Mouse (Mus musculus) spleen, adult 18-20 months (tissue): ENCODE measurements around the gene Trpm2.

Experiments used
- DNase-seq, 2 experiments: peaks; one replicate each; pipeline ENCODE4 v3.0.0; 2022; ENCODE audit warnings: mixed read lengths in 2 of 2

Trpm2 gene

DNA sequence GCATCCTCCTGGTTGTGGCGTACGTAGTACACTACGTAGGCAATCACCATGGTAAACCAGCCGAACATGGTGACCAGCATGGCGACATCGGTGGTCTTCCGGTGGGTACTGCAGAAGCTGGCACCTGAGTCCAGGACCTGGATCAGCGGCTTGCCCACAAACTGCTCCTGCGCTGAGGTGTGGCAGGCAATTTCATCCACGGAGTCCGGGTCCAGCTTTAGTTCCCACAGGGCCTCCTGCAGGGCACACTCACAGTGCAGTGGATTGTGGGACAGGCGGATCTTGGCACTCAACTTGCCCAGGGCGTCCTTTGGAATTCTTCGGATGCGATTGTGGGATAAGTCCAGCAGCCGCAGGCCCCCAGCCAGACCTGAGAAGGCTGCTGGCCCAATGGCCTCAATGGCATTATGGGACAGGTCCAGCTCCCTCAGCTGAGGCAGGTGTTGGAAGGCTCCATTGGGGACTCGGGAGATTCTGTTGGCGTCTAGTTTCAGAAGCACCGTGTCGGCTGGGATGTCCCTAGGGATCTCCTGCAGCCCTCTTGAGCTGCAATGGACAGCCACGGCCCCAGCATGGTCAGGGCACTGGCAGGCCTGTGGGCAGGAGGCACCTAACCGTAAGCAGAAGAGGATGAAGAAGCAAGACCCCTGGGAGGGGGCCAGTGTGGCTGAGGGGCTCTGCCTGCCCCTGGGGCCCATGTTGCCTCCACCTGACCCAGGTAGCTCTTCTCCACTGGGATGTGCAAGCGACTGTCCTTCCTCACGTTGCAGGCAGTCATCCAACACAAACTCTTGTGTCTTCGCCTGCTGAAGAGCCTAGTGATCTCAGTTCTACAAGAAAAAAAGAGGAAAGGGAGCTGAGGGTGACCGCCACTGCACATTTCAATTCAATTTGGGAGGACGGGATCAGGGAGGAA, 69.2 kb downstream of the Trpm2 start:
- DNase-seq, result no peak

DNA sequence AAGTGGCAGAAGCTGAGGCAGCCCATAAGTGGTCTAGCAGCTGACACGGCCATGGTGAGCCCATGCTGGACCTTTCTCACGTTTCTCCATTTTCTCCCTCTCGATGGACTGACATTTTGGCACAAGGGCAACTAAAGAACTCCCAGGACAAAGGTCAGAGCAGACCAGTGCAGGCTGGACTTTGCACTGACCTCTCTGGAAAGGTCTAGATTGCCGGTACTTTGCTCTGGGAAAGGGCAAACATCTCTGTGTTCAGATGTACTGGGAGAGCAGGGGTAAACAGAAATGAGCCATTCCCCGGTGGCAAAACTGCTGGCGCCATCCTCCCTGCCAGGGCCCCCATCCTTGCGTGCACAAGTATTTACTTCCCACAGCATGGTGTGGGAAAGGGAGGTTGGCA, 70.2 kb downstream of the Trpm2 start:
- DNase-seq, result no peak

DNA sequence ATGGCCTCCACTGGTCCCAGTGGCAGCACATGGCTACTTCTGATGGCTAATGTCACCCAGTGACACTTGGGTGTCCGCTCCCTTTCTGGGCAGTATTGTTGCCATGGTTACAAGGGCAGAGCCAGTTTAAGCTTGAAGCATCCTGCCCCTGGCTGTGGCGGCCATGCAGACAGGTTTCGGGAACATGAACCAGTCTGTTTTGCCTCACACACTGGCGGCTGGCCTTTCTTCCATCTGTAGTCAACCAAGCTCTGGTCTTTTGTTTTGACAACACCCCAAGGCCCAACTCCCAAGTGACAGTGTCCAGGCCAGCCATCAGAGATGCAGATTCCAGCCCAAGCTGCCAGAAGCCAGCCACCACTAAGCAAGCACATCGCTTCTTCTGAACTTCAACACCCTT, 74.8 kb downstream of the Trpm2 start:
- DNase-seq, result no peak

GRCm38 (mm10) chr10:77890987-77891565, 79.3 kb downstream of the Trpm2 start:
- DNase-seq, result peak; percentile 10 to 15

GRCm38 (mm10) chr10:77886007-77886747, 84.2 kb downstream of the Trpm2 start:
- no peak for DNase-seq

- no peak for DNase-seq
These were observed 87.8 kb downstream of the Trpm2 start for GRCm38 (mm10) chr10:77882553-77882952.

DNA sequence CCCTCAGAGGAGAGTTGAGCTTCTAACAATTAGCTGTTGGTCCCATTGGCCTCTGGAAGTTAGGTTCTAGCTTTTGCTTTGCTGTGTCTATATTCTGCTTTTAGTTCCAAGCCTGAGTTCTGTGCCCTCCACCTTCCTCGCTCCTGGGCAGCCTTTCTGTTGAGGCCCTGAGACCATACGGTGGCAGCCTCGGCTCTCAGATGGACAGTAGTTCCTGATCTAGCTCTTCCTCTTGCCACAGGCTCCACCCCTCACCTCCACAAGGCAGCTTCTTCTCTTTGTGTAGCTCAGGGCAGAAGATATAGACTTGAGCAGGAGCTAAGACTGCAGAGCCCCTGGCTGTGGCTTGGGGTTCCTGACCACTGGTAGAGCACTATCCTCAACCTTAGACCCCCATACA, 90.1 kb downstream of the Trpm2 start:
- DNase-seq, result peak in 1 of 2 experiments; percentile 6

DNA sequence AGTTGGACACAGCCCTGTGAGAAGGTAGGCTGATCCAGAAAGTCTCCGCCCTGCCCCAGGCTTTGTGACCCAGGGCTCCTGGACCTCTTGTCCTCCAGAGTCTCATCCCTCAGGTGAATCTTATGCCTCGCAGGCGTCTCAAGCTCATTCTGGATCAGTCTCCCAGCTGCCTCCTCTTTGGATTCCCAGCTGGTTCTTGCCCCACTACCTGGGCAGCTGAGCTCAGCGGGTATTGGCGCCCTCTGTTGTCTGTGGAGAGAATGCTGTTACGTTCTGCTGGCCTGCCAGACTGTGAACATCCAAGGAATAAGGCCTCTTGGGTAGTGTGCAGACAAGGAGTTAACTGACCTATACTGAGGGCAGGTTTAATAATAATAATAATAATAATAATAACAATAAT, 91.4 kb downstream of the Trpm2 start:
- peak in 1 of 2 experiments; percentile 20 for DNase-seq

- DNase-seq, result no peak
These were observed 100.7 kb downstream of the Trpm2 start for GRCm38 (mm10) chr10:77869651-77870050.

DNA sequence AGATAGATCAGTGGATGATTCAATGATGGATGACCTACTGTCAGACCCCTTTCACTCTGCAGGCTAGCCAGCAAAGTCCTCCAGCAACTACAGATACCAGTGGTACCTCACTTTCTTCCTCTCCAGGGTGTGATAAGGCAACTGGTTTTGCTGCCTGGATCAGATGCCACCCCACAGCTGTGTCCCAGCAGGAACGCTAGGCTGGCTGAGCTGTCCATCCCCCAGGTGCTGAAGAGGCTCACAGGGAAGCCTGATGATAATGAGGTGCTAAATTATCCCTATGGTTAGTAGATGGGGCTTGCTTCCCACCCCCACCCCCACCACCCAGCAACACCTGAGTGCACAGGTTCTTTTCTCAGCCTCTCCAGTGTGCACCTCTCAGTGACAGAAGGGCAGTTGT, 102.8 kb downstream of the Trpm2 start:
- DNase-seq, result no peak

- no peak for DNase-seq
These were observed 105.6 kb downstream of the Trpm2 start for GRCm38 (mm10) chr10:77864762-77865143.

GRCm38 (mm10) chr10:77864067-77864761, 106.1 kb downstream of the Trpm2 start:
- peak; percentile 49 to 60 for DNase-seq

- no peak for DNase-seq
These were observed 108.7 kb downstream of the Trpm2 start, which contains the start of gene Gm3285 for GRCm38 (mm10) chr10:77861675-77862074. Gene Gm3285, plus strand, starts transcription at chr10:77861975.
